Mouse (Mus musculus) cerebellum, adult (tissue): Measurements from ENCODE around the gene Xlr3c.
A peak's percentile ranks its signal among the peaks of the same experiment; 100 is the strongest.
"Not testable (repeated sequence)": the region's sequence is repeated elsewhere in the genome, so short reads cannot be mapped to it uniquely, and the experiment has no call there.

Experiments used
- ATAC-seq: cut with Nextera tagmentation; 2 replicates; pipeline ENCODE4 v1.9.2; 2017; ENCODE audit warnings: mild to moderate bottlenecking, moderate library complexity, mixed read lengths; ENCODE audit not compliant: insufficient number of reproducible peaks, low FRiP score, low TSS enrichment

Xlr3c gene

GRCm38 (mm10) chrX:73265270-73265669 is at the start of gene Xlr3c:
TSS of gene Xlr3c (minus strand) at chrX:73265390.
- ATAC-seq, result not testable (repeated sequence)

DNA sequence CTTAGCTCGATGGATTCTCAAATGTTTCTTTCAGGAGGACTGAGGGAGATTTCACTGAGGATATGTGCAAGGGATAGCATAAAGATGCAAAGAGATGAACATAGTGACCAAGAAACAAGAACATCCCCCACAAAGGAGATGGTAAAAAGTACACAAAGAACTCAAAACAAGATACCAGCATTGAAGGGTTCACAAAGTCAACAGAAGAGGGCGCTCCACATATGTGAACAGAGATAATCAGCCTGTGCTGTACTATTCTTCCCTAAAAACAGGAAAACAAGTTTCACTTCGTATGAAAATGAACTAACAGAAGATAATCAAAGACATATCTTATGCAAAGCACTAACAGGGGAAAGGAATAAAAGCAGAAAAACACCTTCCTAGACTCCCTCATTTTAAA is 47.3 kb upstream of the Xlr3c start:
- no peak for ATAC-seq

DNA sequence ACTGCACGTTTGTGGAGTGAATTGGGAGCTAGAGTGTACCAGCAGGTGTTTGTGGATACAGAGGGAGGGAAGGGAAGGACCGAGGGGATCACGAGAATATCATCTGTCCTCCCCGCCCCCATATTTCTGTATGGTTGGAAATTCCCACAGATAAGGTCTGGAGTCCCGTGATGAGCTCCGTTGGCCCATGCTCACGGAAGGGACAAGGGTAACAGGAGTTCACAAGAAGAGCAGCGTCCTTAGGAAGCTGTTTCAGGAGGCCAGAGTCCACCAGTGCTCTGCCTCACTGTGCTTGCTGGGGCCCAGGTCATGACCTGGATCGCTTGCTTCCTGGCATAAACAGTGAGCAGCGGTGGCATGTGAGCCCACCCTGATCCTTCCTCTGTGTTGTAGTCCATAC is 30.6 kb upstream of the Xlr3c start:
- not testable (repeated sequence) for ATAC-seq

DNA sequence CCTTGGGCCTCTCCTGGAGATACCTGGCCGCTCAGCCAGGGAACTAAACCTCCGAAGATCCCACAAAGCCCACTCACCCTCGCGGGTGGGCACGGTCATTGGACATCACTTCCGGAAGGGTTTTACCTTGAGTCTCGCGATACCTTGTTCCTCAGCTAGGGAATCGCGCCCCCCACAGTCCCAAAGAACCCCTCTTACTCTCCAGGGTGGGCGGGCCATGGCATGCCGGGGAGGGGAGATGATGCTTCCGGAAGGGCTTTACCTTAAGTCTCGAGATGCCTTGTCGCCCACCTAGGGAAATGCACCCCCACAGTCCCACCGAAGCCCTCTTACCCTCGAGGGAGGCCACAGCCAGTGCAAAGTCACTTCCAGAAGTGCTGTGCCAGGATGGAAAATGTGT is 27.7 kb upstream of the Xlr3c start, which contains the start of the genes Xlr5a and Xlr5c:
TSS of gene Xlr5a (minus strand) at position 101 of the 400 bp plus-strand sequence.
TSS of gene Xlr5c (minus strand) at position 101 of the 400 bp plus-strand sequence.
- ATAC-seq, result not testable (repeated sequence)

DNA sequence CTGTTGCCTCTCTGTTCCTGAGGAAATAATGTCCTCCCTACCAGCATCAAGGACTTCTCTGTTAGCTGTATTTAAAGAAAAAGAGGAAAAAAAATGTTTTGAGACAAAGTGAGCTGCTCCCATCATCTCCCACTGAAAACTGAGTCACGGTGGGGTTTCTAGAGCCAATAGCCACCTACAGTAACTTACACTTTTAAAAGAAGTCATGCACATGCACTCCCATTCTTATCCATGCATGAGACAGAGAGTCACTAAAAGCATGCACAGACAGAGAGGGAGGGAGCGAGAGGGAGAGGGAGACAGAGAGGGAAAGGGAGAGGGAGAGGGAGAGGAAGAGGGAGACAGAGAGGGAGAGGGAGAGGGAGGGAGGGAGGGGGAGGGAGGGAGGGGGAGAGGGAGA is 2.8 kb downstream of the Xlr3c start:
- not testable (repeated sequence) for ATAC-seq

DNA sequence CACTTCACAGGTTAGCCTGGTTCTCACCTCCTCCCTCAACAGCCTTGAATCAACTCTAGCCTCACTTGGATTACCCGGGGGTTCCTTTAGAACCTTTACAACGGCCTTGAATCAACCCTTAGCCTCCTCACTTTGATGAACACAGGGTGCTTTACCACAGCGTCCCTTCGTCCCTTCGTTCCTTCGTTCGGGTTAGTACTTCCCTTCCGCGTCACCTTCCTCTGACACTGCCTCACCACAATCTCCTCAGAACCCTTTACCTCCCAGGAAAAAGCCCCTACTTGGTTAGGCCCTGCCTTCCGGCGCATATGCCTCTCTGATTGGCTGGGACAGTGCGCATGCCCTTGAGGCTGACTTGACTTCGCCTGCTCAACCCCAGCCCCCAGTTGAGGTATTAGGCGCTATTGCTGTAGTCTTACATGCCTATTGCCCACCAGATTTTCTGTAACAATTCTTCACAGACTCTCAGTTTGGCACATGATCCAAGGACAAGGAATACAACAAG is 22.3 kb downstream of the Xlr3c start, which contains the start of gene Xlr4c:
TSS of gene Xlr4c (minus strand) at position 310 of the 505 bp plus-strand sequence.
- ATAC-seq, result not testable (repeated sequence)

DNA sequence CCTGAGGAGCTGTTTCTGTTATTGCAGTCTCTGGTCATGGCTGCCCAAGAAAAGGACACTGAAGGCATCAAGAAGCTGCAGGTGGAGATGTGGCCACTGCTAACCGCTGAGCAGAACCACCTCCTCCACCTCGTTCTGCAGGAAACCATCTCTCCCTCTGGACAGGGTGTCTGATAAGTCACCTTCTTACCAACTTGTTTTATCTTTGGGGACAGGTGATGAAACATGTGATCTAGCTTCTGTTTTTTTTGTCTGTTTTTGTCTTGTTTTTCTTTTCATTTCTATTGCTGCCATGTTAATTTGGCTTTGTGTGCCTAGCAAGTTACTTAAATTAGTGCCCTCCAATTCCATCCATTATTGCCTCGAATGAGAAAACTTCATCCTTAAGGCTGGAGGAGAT is 35.9 kb downstream of the Xlr3c start:
- ATAC-seq, result no peak

GRCm38 (mm10) chrX:73228606-73229214 is 36.5 kb downstream of the Xlr3c start:
- ATAC-seq, result peak; percentile 64; the same call in 1 of the 2 replicates

DNA sequence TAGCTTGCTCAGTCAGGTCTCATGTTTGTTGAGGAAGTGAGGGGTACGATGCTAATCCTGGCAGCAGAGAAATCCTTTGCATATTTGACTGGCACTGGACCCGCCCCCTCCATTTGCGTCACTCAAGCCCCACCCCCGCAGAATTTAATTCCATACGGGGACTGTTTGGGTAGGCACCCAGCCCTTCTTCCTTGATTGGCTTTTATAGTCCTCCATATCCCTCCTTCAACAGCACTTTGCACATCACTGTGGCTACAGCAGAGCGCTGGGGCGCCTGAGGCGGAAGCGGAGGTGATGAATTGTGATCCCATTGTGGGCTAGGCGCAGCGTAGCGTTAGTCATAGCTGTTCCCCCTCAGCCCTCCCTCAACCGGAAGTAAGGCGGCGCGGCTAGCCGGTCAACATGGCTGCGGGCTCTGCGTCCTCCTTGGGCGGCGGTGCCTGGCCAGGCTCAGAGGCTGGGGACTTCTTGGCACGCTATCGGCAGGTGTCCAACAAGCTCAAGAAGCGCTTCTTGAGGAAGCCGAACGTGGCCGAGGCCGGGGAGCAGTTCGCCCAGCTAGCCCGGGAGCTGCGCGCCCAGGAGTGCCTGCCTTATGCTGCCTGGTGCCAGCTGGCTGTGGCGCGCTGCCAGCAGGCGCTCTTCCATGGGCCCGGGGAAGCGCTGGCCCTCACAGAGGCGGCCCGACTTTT is 37.1 kb downstream of the Xlr3c start, which contains the start of gene F8a:
TSS of gene F8a (plus strand) at position 378 of the 692 bp plus-strand sequence.
- ATAC-seq, result peak; percentile 95

GRCm38 (mm10) chrX:73225365-73225764 is 39.8 kb downstream of the Xlr3c start:
- ATAC-seq, result no peak

DNA sequence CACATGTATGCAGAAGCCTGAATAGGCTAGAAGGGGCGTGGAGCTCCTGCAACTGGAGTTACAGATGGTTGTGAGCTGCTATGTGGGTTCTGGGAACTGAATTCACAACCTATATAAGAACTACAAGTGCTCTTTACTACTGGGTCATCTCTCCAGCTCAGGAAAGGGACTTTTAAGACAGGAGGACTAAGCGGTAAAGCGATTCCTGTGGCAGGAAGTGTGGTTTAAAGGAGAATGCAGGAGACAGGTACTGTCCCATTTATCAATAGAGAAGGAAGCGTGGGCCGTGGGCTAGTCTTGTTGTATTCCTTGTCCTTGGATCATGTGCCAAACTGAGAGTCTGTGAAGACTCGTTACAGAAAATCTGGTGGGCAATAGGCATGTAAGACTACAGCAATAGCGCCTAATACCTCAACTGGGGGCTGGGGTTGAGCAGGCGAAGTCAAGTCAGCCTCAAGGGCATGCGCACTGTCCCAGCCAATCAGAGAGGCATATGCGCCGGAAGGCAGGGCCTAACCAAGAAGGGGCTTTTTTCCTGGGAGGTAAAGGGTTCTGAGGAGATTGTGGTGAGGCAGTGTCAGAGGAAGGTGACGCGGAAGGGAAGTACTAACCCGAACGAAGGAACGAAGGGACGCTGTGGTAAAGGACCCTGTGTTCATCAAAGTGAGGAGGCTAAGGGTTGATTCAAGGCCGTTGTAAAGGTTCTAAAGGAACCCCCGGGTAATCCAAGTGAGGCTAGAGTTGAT is 51.2 kb downstream of the Xlr3c start, which contains the start of gene Xlr4b:
TSS of gene Xlr4b (plus strand) at position 515 of the 746 bp plus-strand sequence.
- not testable (repeated sequence) for ATAC-seq
